Mouse (Mus musculus): Measurements from ENCODE around the gene Rnase12.

DNA sequence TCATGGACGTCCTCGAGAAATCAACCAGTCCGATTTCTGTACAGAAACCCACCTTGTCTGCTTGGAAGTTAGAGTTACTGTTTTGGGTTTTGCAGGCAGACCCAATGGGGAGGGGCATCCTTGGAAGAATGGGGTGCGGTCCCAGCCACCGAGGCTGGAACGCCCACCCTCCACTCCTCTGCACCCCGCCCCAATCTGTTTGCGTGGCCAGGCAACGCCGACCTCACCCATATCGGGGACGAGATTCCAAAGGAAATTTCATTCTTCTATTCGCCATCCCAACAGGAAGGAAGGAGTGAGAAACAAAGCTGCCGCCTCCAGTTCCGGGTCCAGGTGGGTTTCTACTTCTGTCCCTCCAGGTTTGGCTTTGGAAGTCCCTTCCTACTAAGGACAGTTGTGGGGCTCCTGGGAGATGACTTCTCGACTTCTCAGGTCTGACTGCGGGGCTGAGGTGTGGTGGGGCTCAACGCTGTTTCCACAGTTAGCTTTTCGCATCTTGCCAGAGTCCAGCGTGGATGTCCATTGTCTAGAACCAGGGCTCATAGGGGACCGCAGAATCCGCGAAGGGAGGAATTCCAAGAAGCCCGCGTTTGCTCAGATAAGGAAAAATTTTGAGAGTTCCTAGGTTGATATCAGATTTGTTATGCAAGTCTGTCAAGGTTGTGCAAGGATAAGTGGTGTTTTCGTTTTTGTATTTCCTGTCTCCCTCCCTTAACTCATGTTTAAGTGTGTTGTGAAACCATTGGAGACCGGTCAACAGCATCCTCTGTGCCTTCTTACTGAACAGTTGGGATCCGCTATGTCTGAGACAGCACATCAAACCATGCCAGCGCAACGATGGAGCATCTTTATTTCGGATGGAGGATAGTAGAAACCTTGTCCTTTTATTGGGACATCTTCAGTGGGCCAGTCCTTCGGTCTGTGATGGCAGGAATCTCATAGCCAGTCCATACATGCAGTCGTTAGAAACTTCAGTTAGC, 33.8 kb upstream of the Rnase12 start, which contains the start of the genes Rnase4 and Ang:
- TF ChIP-seq CTCF (IDR thresholded peaks at IDR 0.05; ENCODE audit: low read depth, low read length) = no peak
- no peak for TF ChIP-seq POLR2A (IDR thresholded peaks at IDR 0.05; ENCODE audit: extremely low read depth, insufficient read depth, low read length)
